Mouse (Mus musculus) heart, adult 2 months (tissue): ENCODE data around the gene Smc3. TPM values are rescaled to one million over a fixed set of nuclear protein-coding genes. Genes with fewer than 3 reads are reported as not detected.

Experiments
- DNase-seq, 2 experiments: peaks; one replicate each; pipeline ENCODE4 v3.0.0; 2021
- H3K27ac ChIP-seq: fragments of 200-600 bp; 2 replicates; pipeline ENCODE4 v1.8.1; 2022
- H3K27me3 ChIP-seq: fragments of 200-500 bp; 2 replicates; pipeline ENCODE4 v1.6.1; 2012; ENCODE audit warnings: mild to moderate bottlenecking, low read length, inconsistent platforms, mixed read lengths; ENCODE audit not compliant: control insufficient read depth, insufficient read depth
- H3K36me3 ChIP-seq: fragments of 200-500 bp; 2 replicates; pipeline ENCODE4 v1.6.1; 2012; ENCODE audit warnings: low read length, inconsistent platforms; ENCODE audit not compliant: control insufficient read depth, insufficient read depth
- H3K4me1 ChIP-seq: fragments of 200-500 bp; 2 replicates; pipeline ENCODE4 v1.6.1; 2011; ENCODE audit warnings: low read length; ENCODE audit not compliant: control insufficient read depth, insufficient read depth
- H3K4me3 ChIP-seq: fragments of 200-600 bp; 2 replicates; pipeline ENCODE4 v1.8.1; 2022
- H3K79me2 ChIP-seq: fragments of 200-500 bp; replicated peaks from 2 replicates; pipeline ENCODE4 v1.6.1; 2012; ENCODE audit warnings: mild to moderate bottlenecking, inconsistent platforms, low read length, moderate library complexity, mixed read lengths; ENCODE audit not compliant: control insufficient read depth, insufficient read depth
- H3K9ac ChIP-seq: fragments of 200-500 bp; 2 replicates; pipeline ENCODE4 v1.6.1; 2012; ENCODE audit warnings: low read depth, mild to moderate bottlenecking, control low read depth, inconsistent platforms, low read length, mixed read lengths
- CTCF ChIP-seq: fragments of 200-600 bp; IDR thresholded peaks from 2 replicates; pipeline ENCODE4 v1.8.1; 2022; ENCODE audit warnings: antibody characterized with exemption, mild to moderate bottlenecking, moderate library complexity
- EP300 ChIP-seq: fragments of 200-500 bp; IDR thresholded peaks from 2 replicates; pipeline ENCODE4 v1.6.1; 2011; ENCODE audit warnings: low read depth, low read length, control low read depth; ENCODE audit not compliant: insufficient read depth
- POLR2A ChIP-seq: fragments of 200-500 bp; IDR thresholded peaks from 2 replicates; pipeline ENCODE4 v1.6.1; 2011; ENCODE audit warnings: mild to moderate bottlenecking, low read depth, low read length, control low read depth; ENCODE audit not compliant: insufficient read depth
- WGBS: fragments of 180-500 bp; shearing (Covaris S2); methylation state at CpG from one replicate; pipeline ENCODE4 v1.1.7; 2018; 5-methylcytosine and 5-hydroxymethylcytosine counted together
- intact Hi-C: fragments of 180-260 bp; cut with DNase I; formaldehyde crosslinking; loops from one replicate; pipeline ENCODE4 v1.15.1; 2025
- polyA plus RNA-seq: library from polyadenylated mRNA; depleted of rRNA; stranded (reverse); fragments of >200 nt; gene quantifications from 2 replicates; pipeline ENCODE4 v1.2.3, GENCODE M21; 2012
- total RNA-seq, 2 experiments: library from RNA; stranded (reverse); gene quantifications; 2 replicates each; pipeline ENCODE4 v1.2.3; 2021

Smc3 gene
- total and polyA plus RNA-seq, 3 experiments: 3.4 to 20.6 (median 20.4) TPM

- TF ChIP-seq POLR2A (peak; percentile 49; the same call in 1 of the 2 replicates), CTCF (no peak)
- Histone ChIP-seq H3K36me3 (no peaks in the 10 kb centered on the region), H3K27ac (peak within 1 kb of the TSS; percentile 89), H3K4me3 (peak within 1 kb of the TSS; percentile 63), H3K9ac (peak within 1 kb of the TSS; percentile 93), H3K27me3 (no peaks in the 10 kb centered on the region; the same call in 1 of the 2 replicates), H3K79me2 (no peaks in the 10 kb centered on the region), H3K4me1 (no peaks in the 10 kb centered on the region)
- peak; percentile 77 to 84 for DNase-seq
- 1% methylated on average over 80 of the region's 82 CpGs for WGBS
- intact Hi-C loops: loop anchor here (2.0 to 10.0 kb wide), 3 partner anchors 20 to 78 kb away; no protein-coding TSS in a partner anchor
These were observed 76.8 kb downstream of the Smc3 start, which contains the start of gene Rbm20 for GRCm38 (mm10) chr19:53676718-53677634. Rbm20 (plus strand) TSS chr19:53677306.

GRCm38 (mm10) chr19:53679194-53679593 is 79.0 kb downstream of the Smc3 start:
- no peak for DNase-seq
- H3K4me1 ChIP-seq: no peaks in the 10 kb centered on the region
- intact Hi-C loops: loop anchor here (5.0 to 10.0 kb wide), 2 partner anchors 33 to 76 kb away; no protein-coding TSS in a partner anchor
- peak overlapping the region; percentile 63 for H3K4me3 ChIP-seq
- H3K27me3 ChIP-seq: no peaks in the 10 kb centered on the region; the same call in 1 of the 2 replicates
- 72% methylated on average over 9 of the region's 9 CpGs for WGBS
- no peaks in the 10 kb centered on the region for H3K36me3 ChIP-seq
- H3K79me2 ChIP-seq: no peaks in the 10 kb centered on the region
- peak overlapping the region; percentile 89 for H3K27ac ChIP-seq
- TF ChIP-seq CTCF: no peak
- no peak for TF ChIP-seq EP300
- TF ChIP-seq POLR2A: no peak
- peak overlapping the region; percentile 22 for H3K9ac ChIP-seq

- no peak for DNase-seq
- H3K27me3 ChIP-seq: no peaks in the 10 kb centered on the region; the same call in 1 of the 2 replicates
- H3K27ac ChIP-seq: peak overlapping the region; percentile 89
- H3K36me3 ChIP-seq: no peaks in the 10 kb centered on the region
- intact Hi-C loops: loop anchor here (5.0 to 10.0 kb wide), 2 partner anchors 32 to 75 kb away; no protein-coding TSS in a partner anchor
- no peak for TF ChIP-seq CTCF
- no peak for TF ChIP-seq EP300
- no peak for TF ChIP-seq POLR2A
- H3K79me2 ChIP-seq: no peaks in the 10 kb centered on the region
- no peaks in the 10 kb centered on the region for H3K4me1 ChIP-seq
- peak overlapping the region; percentile 63 for H3K4me3 ChIP-seq
- H3K9ac ChIP-seq: peak overlapping the region; percentile 28
- WGBS: 54% methylated on average over 7 of the region's 7 CpGs
These were observed 79.8 kb downstream of the Smc3 start for GRCm38 (mm10) chr19:53679981-53680380.

- no peak overlapping the region for H3K9ac ChIP-seq
- no peaks in the 10 kb centered on the region for H3K27me3 ChIP-seq
- TF ChIP-seq POLR2A (no peak), CTCF (no peak), EP300 (no peak)
- H3K79me2 ChIP-seq: no peaks in the 10 kb centered on the region
- WGBS: 30% methylated on average over 8 of the region's 8 CpGs
- H3K4me3 ChIP-seq: no peak overlapping the region
- peak overlapping the region; percentile 40 for H3K27ac ChIP-seq
- intact Hi-C loops: no loop called here
- DNase-seq: no peak
- H3K36me3 ChIP-seq: peaks cover 2% of the 10 kb centered on the region; the same call in 1 of the 2 replicates
- no peaks in the 10 kb centered on the region for H3K4me1 ChIP-seq
These were observed 82.2 kb downstream of the Smc3 start for GRCm38 (mm10) chr19:53682427-53682826.

GRCm38 (mm10) chr19:53687592-53687991 is 87.4 kb downstream of the Smc3 start:
- Histone ChIP-seq H3K27ac (no peak overlapping the region), H3K4me3 (no peak overlapping the region), H3K9ac (no peak overlapping the region), H3K27me3 (no peaks in the 10 kb centered on the region), H3K4me1 (peaks cover 10% of the 10 kb centered on the region; the same call in 1 of the 2 replicates), H3K36me3 (peaks cover 4% of the 10 kb centered on the region), H3K79me2 (no peaks in the 10 kb centered on the region)
- TF ChIP-seq EP300 (no peak), POLR2A (no peak), CTCF (no peak)
- DNase-seq: no peak
- WGBS: 42% methylated on average over 5 of the region's 5 CpGs
- intact Hi-C loops: no loop called here

GRCm38 (mm10) chr19:53690816-53691215 is 90.6 kb downstream of the Smc3 start:
- H3K4me3 ChIP-seq: no peak overlapping the region
- peaks cover 11% of the 10 kb centered on the region; the same call in 1 of the 2 replicates for H3K4me1 ChIP-seq

More at GRCm38 (mm10) chr19:53690816-53691215, 90.6 kb downstream of the Smc3 start:
- peak overlapping the region; percentile 31 for H3K27ac ChIP-seq
- peak overlapping the region; percentile 29; the same call in 1 of the 2 replicates for H3K9ac ChIP-seq
- WGBS: 44% methylated on average over 10 of the region's 10 CpGs
- DNase-seq: no peak
- intact Hi-C loops: no loop called here
- peaks cover 4% of the 10 kb centered on the region for H3K36me3 ChIP-seq
- no peaks in the 10 kb centered on the region for H3K79me2 ChIP-seq
- TF ChIP-seq POLR2A (no peak), EP300 (no peak), CTCF (peak; percentile 25)
- H3K27me3 ChIP-seq: no peaks in the 10 kb centered on the region
